23 mouse cellular contexts compared by ENCODE assay signal in genomic region chr10:40330262-40330661, GRCm38 (mm10). TPM values are rescaled to one million over a fixed set of nuclear protein-coding genes. Genes with fewer than 3 reads are reported as not detected.
DNase-seq lines count a peak whose midpoint lies in the region; ATAC-seq and TF ChIP-seq lines count a peak whose summit lies in the region.
"Had no signal": no experiment of that assay in that cellular context is flagged by ENCODE, and none has a peak within 500 bp of the region (broad histone marks: within the 10 kb centered on the region; RNA-seq: fewer than 3 reads in every experiment).

No protein-coding gene starts in this region.

- 83% methylated on average over 1 of the region's 1 CpGs for WGBS in hindbrain, postnatal 0 days
- WGBS in hindbrain, embryonic 14.5 days: 88% methylated on average over 1 of the region's 1 CpGs
- 73% methylated on average over 1 of the region's 1 CpGs for WGBS in lung, postnatal 0 days
- WGBS in forebrain, embryonic 10.5 days: 80% methylated on average over 1 of the region's 1 CpGs

- no peaks in the 10 kb centered on the region for H3K36me3 ChIP-seq in hindbrain, postnatal 0 days (ENCODE audit: insufficient read depth, low read length)
- H3K36me3 ChIP-seq in hindbrain, embryonic 14.5 days (replicated peaks; ENCODE audit: control insufficient read depth, insufficient read depth): no peaks in the 10 kb centered on the region
- no peaks in the 10 kb centered on the region for H3K36me3 ChIP-seq in lung, postnatal 0 days (ENCODE audit: insufficient read depth, low read length)
- H3K36me3 ChIP-seq in forebrain, embryonic 10.5 days (replicated peaks): no peaks in the 10 kb centered on the region
- H3K36me3 ChIP-seq: embryonic facial prominence, embryonic 12.5 days; forebrain, embryonic 12.5 days; hindbrain, embryonic 12.5 days; liver, embryonic 13.5 days had no signal

- H3K27ac ChIP-seq in hindbrain, postnatal 0 days: no peak overlapping the region
- H3K27ac ChIP-seq in hindbrain, embryonic 14.5 days: no peak overlapping the region
- H3K27ac ChIP-seq in lung, postnatal 0 days (ENCODE audit: low read length): no peak overlapping the region
- H3K27ac ChIP-seq in forebrain, embryonic 10.5 days: no peak overlapping the region
- H3K27ac ChIP-seq: embryonic facial prominence, embryonic 12.5 days; forebrain, embryonic 12.5 days; hindbrain, embryonic 12.5 days; liver, embryonic 13.5 days had no signal

- no peaks in the 10 kb centered on the region for H3K9me3 ChIP-seq in hindbrain, postnatal 0 days (ENCODE audit: low read length)
- no peaks in the 10 kb centered on the region for H3K9me3 ChIP-seq in hindbrain, embryonic 14.5 days (ENCODE audit: control insufficient read depth, low read length)
- H3K9me3 ChIP-seq in lung, postnatal 0 days (ENCODE audit: low read length): no peaks in the 10 kb centered on the region
- H3K9me3 ChIP-seq in forebrain, embryonic 10.5 days: peaks cover 8% of the 10 kb centered on the region; the same call in 1 of the 2 replicates
- H3K9me3 ChIP-seq: embryonic facial prominence, embryonic 12.5 days; forebrain, embryonic 12.5 days; hindbrain, embryonic 12.5 days; liver, embryonic 13.5 days had no signal

- CTCF ChIA-PET in Patski (lab: Charles Lee): no interaction called here

- no peak for TF ChIP-seq EP300 in lung, postnatal 0 days (IDR thresholded peaks at IDR 0.05)

- DNase-seq in hindbrain, postnatal 0 days (ENCODE audit: low spot score): no peak
- DNase-seq in hindbrain, embryonic 14.5 days (ENCODE audit: low spot score): no peak
- no peak for DNase-seq in lung, postnatal 0 days (ENCODE audit: low spot score)
- DNase-seq in lung, postnatal 36 days: no peak
- DNase-seq in Patski (ENCODE audit: low read depth, low spot score): no peak
- no peak for DNase-seq in spleen, postnatal 36 days (ENCODE audit: low spot score in 2 of 2)
- no peak for DNase-seq in forebrain, embryonic 10.5 days (ENCODE audit: extremely low spot score, low spot score)
- DNase-seq: adrenal gland, postnatal 10 days; cerebellum, adult 2 months; cerebellum, postnatal 25 days; kidney, adult 8-10 months; kidney, postnatal 14 days; layer of hippocampus, postnatal 36 days; liver, embryonic 13.5 days; right cerebral cortex, postnatal 14 days; spleen, adult 18-20 months; thymus, postnatal 25 days had no signal

- H3K4me3 ChIP-seq in hindbrain, postnatal 0 days (ENCODE audit: low read length): no peak overlapping the region
- H3K4me3 ChIP-seq in hindbrain, embryonic 14.5 days (replicated peaks; ENCODE audit: low read length): no peak overlapping the region
- no peak overlapping the region for H3K4me3 ChIP-seq in lung, postnatal 0 days (ENCODE audit: low read depth, low read length)
- H3K4me3 ChIP-seq in forebrain, embryonic 10.5 days: no peak overlapping the region
- H3K4me3 ChIP-seq: embryonic facial prominence, embryonic 12.5 days; forebrain, embryonic 12.5 days; hindbrain, embryonic 12.5 days; liver, embryonic 13.5 days had no signal

- in situ Hi-C loops in Patski (cut with MboI; ENCODE audit: low pct_unique_long_range_greater_than_20kb): no loop called here

- no peak overlapping the region for H3K4me2 ChIP-seq in hindbrain, postnatal 0 days (ENCODE audit: low read depth, low read length)
- H3K4me2 ChIP-seq in hindbrain, embryonic 14.5 days (replicated peaks): no peak overlapping the region
- no peak overlapping the region for H3K4me2 ChIP-seq in lung, postnatal 0 days (replicated peaks; ENCODE audit: low read depth, low read length)
- H3K4me2 ChIP-seq: embryonic facial prominence, embryonic 12.5 days; forebrain, embryonic 12.5 days; hindbrain, embryonic 12.5 days; liver, embryonic 13.5 days; midbrain, embryonic 11.5 days had no signal

- H3K27me3 ChIP-seq in hindbrain, postnatal 0 days (ENCODE audit: insufficient read depth, low read length): no peaks in the 10 kb centered on the region
- no peaks in the 10 kb centered on the region for H3K27me3 ChIP-seq in hindbrain, embryonic 14.5 days (ENCODE audit: control insufficient read depth, insufficient read depth, low read length)
- no peaks in the 10 kb centered on the region for H3K27me3 ChIP-seq in lung, postnatal 0 days (replicated peaks; ENCODE audit: insufficient read depth, low read length)
- no peaks in the 10 kb centered on the region for H3K27me3 ChIP-seq in Patski
- no peaks in the 10 kb centered on the region for H3K27me3 ChIP-seq in forebrain, embryonic 10.5 days (ENCODE audit: poor library complexity, severe bottlenecking)
- H3K27me3 ChIP-seq: embryonic facial prominence, embryonic 12.5 days; forebrain, embryonic 12.5 days; hindbrain, embryonic 12.5 days; liver, embryonic 13.5 days had no signal

- H3K9ac ChIP-seq in hindbrain, postnatal 0 days (replicated peaks; ENCODE audit: low read length): no peak overlapping the region
- H3K9ac ChIP-seq in hindbrain, embryonic 14.5 days: no peak overlapping the region
- no peak overlapping the region for H3K9ac ChIP-seq in lung, postnatal 0 days (replicated peaks; ENCODE audit: low read depth)
- H3K9ac ChIP-seq: embryonic facial prominence, embryonic 12.5 days; forebrain, embryonic 12.5 days; hindbrain, embryonic 12.5 days; liver, embryonic 13.5 days had no signal

- H3K4me1 ChIP-seq in hindbrain, postnatal 0 days (ENCODE audit: insufficient read depth, low read length): no peaks in the 10 kb centered on the region
- no peaks in the 10 kb centered on the region for H3K4me1 ChIP-seq in hindbrain, embryonic 14.5 days (replicated peaks; ENCODE audit: control insufficient read depth, insufficient read depth, low read length)
- no peaks in the 10 kb centered on the region for H3K4me1 ChIP-seq in lung, postnatal 0 days (ENCODE audit: insufficient read depth, low read depth, low read length)
- no peaks in the 10 kb centered on the region for H3K4me1 ChIP-seq in forebrain, embryonic 10.5 days
- H3K4me1 ChIP-seq: embryonic facial prominence, embryonic 12.5 days; forebrain, embryonic 12.5 days; hindbrain, embryonic 12.5 days had no signal

- POLR2A ChIA-PET in Patski (lab: Charles Lee): no interaction called here

- no peak for ATAC-seq in hindbrain, postnatal 0 days
- ATAC-seq in hindbrain, embryonic 14.5 days (ENCODE audit: low FRiP score): no peak
- no peak for ATAC-seq in lung, postnatal 0 days
- no peak for ATAC-seq in Patski
- ATAC-seq: activated CD4-positive, CD25-positive, alpha-beta regulatory T cell, adult 4 months; inflammation-experienced regulatory T-cells, adult 6 months had no signal

- 0 out of 2 replicates have a peak, but pooled peaks have one; percentile 8 for TF ChIP-seq CTCF in hindbrain, postnatal 0 days (IDR thresholded peaks at IDR 0.05; ENCODE audit: low read depth)
- TF ChIP-seq CTCF in lung, postnatal 0 days (IDR thresholded peaks at IDR 0.05): peak; percentile 21
- TF ChIP-seq CTCF in Patski (IDR thresholded peaks at IDR 0.05): peak; percentile 47

RNA-seq across cellular contexts. Expression of gene Cdk19, which starts 9.1 kb away (rescaled TPM):
- 18.2 and 19.6 TPM in 2 replicates for total RNA-seq in hindbrain, postnatal 0 days (2014; rRNA removed)
- 7.1 and 7.5 TPM in 2 replicates for polyA plus RNA-seq in hindbrain, postnatal 0 days (2015; fragmentation: Nextera tagmentation; extraction: Ambion mirVana)
- 14.4 and 15.2 TPM in 2 replicates for polyA plus RNA-seq in hindbrain, embryonic 14.5 days (2014; fragmentation: Nextera tagmentation; extraction: Ambion mirVana)
- 6.7 and 8.4 TPM in 2 replicates for polyA plus RNA-seq in lung, postnatal 0 days (2015; fragmentation: Nextera tagmentation; extraction: Ambion mirVana)
- 18.6 TPM for polyA plus RNA-seq in Patski (2021)
- polyA plus RNA-seq in forebrain, embryonic 10.5 days (2016; fragmentation: Nextera tagmentation; extraction: Ambion mirVana): 3.8 and 4.7 TPM in 2 replicates

RNA-seq across cellular contexts. Expression of gene Amd1, which starts 28.3 kb away (rescaled TPM):
- total RNA-seq in hindbrain, postnatal 0 days (2014; rRNA removed): 47.6 and 57.5 TPM in 2 replicates
- 30.6 and 35.1 TPM in 2 replicates for polyA plus RNA-seq in hindbrain, postnatal 0 days (2015; fragmentation: Nextera tagmentation; extraction: Ambion mirVana)
- polyA plus RNA-seq in hindbrain, embryonic 14.5 days (2014; fragmentation: Nextera tagmentation; extraction: Ambion mirVana): 47.5 and 57.4 TPM in 2 replicates
- polyA plus RNA-seq in lung, postnatal 0 days (2015; fragmentation: Nextera tagmentation; extraction: Ambion mirVana): 25.5 and 27.3 TPM in 2 replicates
- 56.5 TPM for polyA plus RNA-seq in Patski (2021)
- 93.7 and 96.8 TPM in 2 replicates for polyA plus RNA-seq in forebrain, embryonic 10.5 days (2016; fragmentation: Nextera tagmentation; extraction: Ambion mirVana)
